Mouse (Mus musculus): ENCODE data around the gene Gpr141. TPM values are rescaled to one million over a fixed set of nuclear protein-coding genes. Genes with fewer than 3 reads are reported as not detected.
A peak's percentile ranks its signal among the peaks of the same experiment; 100 is the strongest.

Gpr141 gene
- total RNA-seq, 2 experiments from 2014 or later, result not detected

DNA sequence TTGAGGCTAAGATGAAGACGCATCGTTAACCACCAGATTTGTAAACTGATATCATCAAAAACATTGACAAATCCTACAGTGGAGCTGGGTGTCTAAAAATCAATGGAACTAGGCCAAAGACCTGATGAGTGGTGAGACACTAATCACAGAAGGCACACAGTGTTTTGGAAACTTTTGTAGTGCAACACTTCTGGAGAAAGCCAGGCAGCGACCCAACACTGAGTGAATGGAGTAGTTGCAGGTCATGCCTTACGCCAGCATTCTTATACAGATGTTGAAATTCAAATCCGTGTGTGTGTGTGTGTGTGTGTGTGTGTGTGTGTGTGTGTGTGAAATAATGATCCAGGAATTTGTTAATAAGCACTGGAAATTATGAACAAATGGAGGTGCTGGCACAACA is 79.5 kb downstream of the Gpr141 start:
- DNase-seq (ENCODE audit: low spot score in 2 of 2), result no peak
- intact Hi-C loops (cut with DNase I), result no loop called here

GRCm38 (mm10) chr13:19734597-19734996 is 89.5 kb downstream of the Gpr141 start:
- intact Hi-C loops (cut with DNase I), result no loop called here

DNA sequence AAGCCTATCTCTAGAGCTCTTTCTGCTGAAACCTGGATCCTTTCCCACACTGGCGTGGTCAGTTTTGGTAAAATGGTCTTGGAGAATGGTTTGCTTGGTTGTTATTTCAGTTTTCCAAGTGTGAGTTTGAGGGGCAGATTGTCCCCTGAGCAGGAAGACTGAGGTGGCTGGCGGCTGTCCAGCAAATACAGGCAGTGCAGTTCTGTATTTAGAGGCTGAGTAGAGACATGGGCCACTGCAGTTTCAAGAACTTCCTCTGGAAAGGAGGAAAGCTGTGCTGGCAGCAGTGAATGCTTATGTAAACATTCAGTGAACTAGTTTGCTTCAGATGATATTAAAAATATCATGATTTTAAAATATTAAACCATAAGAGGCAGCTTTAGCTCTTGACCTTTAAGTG is 93.2 kb downstream of the Gpr141 start:
- no peak for DNase-seq (ENCODE audit: low spot score in 2 of 2)
- intact Hi-C loops (cut with DNase I), result no loop called here

More at GRCm38 (mm10) chr13:19734597-19734996, 89.5 kb downstream of the Gpr141 start:
- no peak for DNase-seq (ENCODE audit: low spot score in 2 of 2)

DNA sequence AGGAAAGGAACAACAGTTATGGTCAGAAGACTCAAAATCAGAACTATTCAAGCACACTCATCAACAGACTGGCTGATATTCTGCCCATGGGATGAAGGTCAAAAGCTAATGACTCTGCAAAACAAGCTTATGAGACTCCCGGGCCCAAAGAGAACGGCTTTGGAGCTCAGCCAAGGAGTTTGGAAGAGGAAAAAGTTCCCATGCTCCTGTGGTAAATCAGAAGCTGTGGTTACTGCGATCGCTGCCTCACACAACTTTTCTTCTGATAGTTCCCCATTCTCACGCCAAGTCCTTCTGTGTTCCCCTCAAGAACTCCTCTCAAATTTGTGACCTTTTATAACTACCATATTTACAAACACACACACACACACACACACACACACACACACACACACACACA is 105.1 kb downstream of the Gpr141 start:
- DNase-seq (ENCODE audit: low spot score in 2 of 2), result no peak
- intact Hi-C loops (cut with DNase I), result no loop called here

GRCm38 (mm10) chr13:19717201-19717600 is 106.9 kb downstream of the Gpr141 start:
- intact Hi-C loops (cut with DNase I), result no loop called here
- DNase-seq (ENCODE audit: low spot score in 2 of 2), result no peak

- intact Hi-C loops (cut with DNase I), result no loop called here
Observed at GRCm38 (mm10) chr13:19703806-19704205, 120.3 kb downstream of the Gpr141 start.

GRCm38 (mm10) chr13:19701443-19702078 is 122.5 kb downstream of the Gpr141 start:
- DNase-seq (ENCODE audit: low spot score in 2 of 2), result peak; percentile 55 to 56

More at GRCm38 (mm10) chr13:19703806-19704205, 120.3 kb downstream of the Gpr141 start:
- no peak for DNase-seq (ENCODE audit: low spot score in 2 of 2)

DNA sequence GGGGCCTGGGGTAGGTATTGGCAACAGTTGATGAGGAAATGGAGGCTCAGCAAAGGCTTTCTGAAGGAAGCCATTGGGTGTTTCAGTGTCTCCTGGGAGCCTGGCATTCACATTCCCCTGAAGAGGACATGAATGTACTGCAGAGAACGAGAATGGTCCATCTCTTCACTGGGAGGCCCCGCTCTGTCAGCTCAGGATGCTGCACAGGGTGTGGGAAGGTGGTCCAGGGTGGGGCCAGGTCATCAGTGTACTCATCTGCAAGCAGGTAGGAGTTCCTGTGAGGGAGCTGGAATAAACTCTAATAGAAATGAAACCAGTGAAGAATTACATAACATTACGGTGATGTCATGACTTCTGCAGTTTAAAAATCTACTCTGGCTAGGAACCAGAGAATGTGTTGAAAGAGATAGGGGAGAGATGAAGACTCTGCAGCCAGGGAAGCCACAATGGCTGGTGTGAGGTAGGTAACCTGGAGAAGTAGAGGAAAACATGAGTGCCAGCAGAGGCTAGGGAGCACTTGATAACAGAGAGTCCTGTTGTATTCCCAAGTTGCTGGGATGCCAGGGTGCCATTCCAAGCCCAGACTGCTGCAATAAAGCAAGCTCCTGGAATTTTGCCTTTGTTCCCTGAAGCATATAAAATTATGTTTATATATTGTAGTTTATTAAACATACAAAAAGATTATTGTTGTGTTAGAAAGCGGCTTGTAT is 123.2 kb downstream of the Gpr141 start:
- intact Hi-C loops (cut with DNase I), result no loop called here
- no peak for DNase-seq (ENCODE audit: low spot score in 2 of 2)

More at GRCm38 (mm10) chr13:19701443-19702078, 122.5 kb downstream of the Gpr141 start:
- intact Hi-C loops (cut with DNase I), result no loop called here

Other genes starting within 250 kb of the Gpr141 start
- gene Epdr1, start 204.3 kb downstream of the Gpr141 start, total RNA-seq (2021), result 100 to 1,000 TPM in 1 of 2 experiments, 10 to 100 TPM in 1; 90.9 to 106 TPM
- 1 to 10 TPM; 2.2 to 2.4 TPM for gene Sfrp4, start 201.2 kb downstream of the Gpr141 start, total RNA-seq (2021)
- not detected for gene Nme8, start 126.5 kb downstream of the Gpr141 start, total RNA-seq (2021)

All from left cerebral cortex, postnatal 36 days (tissue).